Mouse (Mus musculus) left cerebral cortex, postnatal 4 days (tissue): ENCODE measurements at regions not wholly inside any gene's neighbourhood (a gene's known extent, or its start where the extent isn't known, plus 50 kb on each side); places are given as distances from the start of the nearest gene placed in this dataset.
"Not testable (repeated sequence)": the region's sequence is repeated elsewhere in the genome, so short reads cannot be mapped to it uniquely, and the experiment has no call there.

Experiments
- DNase-seq: peaks from one replicate; pipeline ENCODE4 v3.0.0-alpha.2; 2022
- intact Hi-C: fragments of 180-260 bp; cut with DNase I; formaldehyde crosslinking; loops from one replicate; pipeline ENCODE4 v1.15.1; 2025

GRCm38 (mm10) chr8:89569406-89569805 is 525.4 kb upstream of the Sall1 start:
- intact Hi-C loops, result loop anchor here (2.0 kb wide), 1 partner anchor 533 kb away; no protein-coding TSS in a partner anchor
- DNase-seq, result no peak

GRCm38 (mm10) chr8:89568641-89569040 is 524.7 kb upstream of the Sall1 start:
- no peak for DNase-seq
- intact Hi-C loops, result loop anchor here (2.0 kb wide), 1 partner anchor 532 kb away; no protein-coding TSS in a partner anchor

- intact Hi-C loops, result no loop called here
- no peak for DNase-seq
These were observed 523.0 kb upstream of the Sall1 start for GRCm38 (mm10) chr8:89566986-89567385.

- intact Hi-C loops, result no loop called here
- DNase-seq, result no peak
These were observed 522.5 kb upstream of the Sall1 start for GRCm38 (mm10) chr8:89566461-89566860.

- intact Hi-C loops, result no loop called here
- DNase-seq, result no peak
These were observed 521.3 kb upstream of the Sall1 start for GRCm38 (mm10) chr8:89565147-89565826.

GRCm38 (mm10) chr8:89563544-89563943 is 519.6 kb upstream of the Sall1 start:
- intact Hi-C loops, result no loop called here
- no peak for DNase-seq

GRCm38 (mm10) chr8:89562597-89562996 is 518.6 kb upstream of the Sall1 start:
- intact Hi-C loops, result no loop called here
- no peak for DNase-seq

GRCm38 (mm10) chr8:89541231-89541630 is 497.3 kb upstream of the Sall1 start:
- intact Hi-C loops, result no loop called here
- DNase-seq, result no peak

- intact Hi-C loops, result no loop called here
- DNase-seq, result no peak
These were observed 490.6 kb upstream of the Sall1 start for GRCm38 (mm10) chr8:89534605-89535004.

- intact Hi-C loops, result no loop called here
- DNase-seq, result no peak
These were observed 481.1 kb upstream of the Sall1 start for GRCm38 (mm10) chr8:89525041-89525440.

GRCm38 (mm10) chr8:89523336-89523735 is 479.4 kb upstream of the Sall1 start:
- no peak for DNase-seq
- intact Hi-C loops, result no loop called here

GRCm38 (mm10) chr8:89516602-89517001 is 472.6 kb upstream of the Sall1 start:
- DNase-seq, result no peak
- intact Hi-C loops, result no loop called here

GRCm38 (mm10) chr8:89514270-89514669 is 470.3 kb upstream of the Sall1 start:
- no peak for DNase-seq
- intact Hi-C loops, result no loop called here

- intact Hi-C loops, result no loop called here
- no peak for DNase-seq
These were observed 463.7 kb upstream of the Sall1 start for GRCm38 (mm10) chr8:89507639-89508038.

- intact Hi-C loops, result no loop called here
- DNase-seq, result no peak
These were observed 459.7 kb upstream of the Sall1 start for GRCm38 (mm10) chr8:89503545-89504234.

GRCm38 (mm10) chr8:89503030-89503429 is 459.1 kb upstream of the Sall1 start:
- intact Hi-C loops, result no loop called here
- no peak for DNase-seq

- DNase-seq, result no peak
- intact Hi-C loops, result no loop called here
These were observed 457.8 kb upstream of the Sall1 start for GRCm38 (mm10) chr8:89501756-89502155.

GRCm38 (mm10) chr8:89499831-89500230 is 455.9 kb upstream of the Sall1 start:
- intact Hi-C loops, result no loop called here
- DNase-seq, result peak; percentile 17

GRCm38 (mm10) chr8:89498088-89498695 is 454.2 kb upstream of the Sall1 start:
- intact Hi-C loops, result no loop called here
- DNase-seq, result no peak

- intact Hi-C loops, result no loop called here
- no peak for DNase-seq
These were observed 448.4 kb upstream of the Sall1 start for GRCm38 (mm10) chr8:89492336-89492735.

- intact Hi-C loops, result not testable (repeated sequence)
- peak; percentile 17 for DNase-seq
These were observed 438.5 kb upstream of the Sall1 start for GRCm38 (mm10) chr8:89482481-89482880.

GRCm38 (mm10) chr8:89476930-89477329 is 433.0 kb upstream of the Sall1 start:
- DNase-seq, result peak; percentile 79
- intact Hi-C loops, result no loop called here
